Mouse (Mus musculus): Measurements from ENCODE around the gene Acss2.
A peak's percentile ranks its signal among the peaks of the same experiment; 100 is the strongest.

Gene Acss2

GRCm38 (mm10) chr2:155627030-155627738 is 109.4 kb downstream of the Acss2 start:
- DNase-seq (ENCODE audit: extremely low spot score, low read depth, low spot score), result peak; percentile 70

GRCm38 (mm10) chr2:155628112-155628511 is 110.4 kb downstream of the Acss2 start:
- DNase-seq (ENCODE audit: extremely low spot score, low read depth, low spot score), result no peak

GRCm38 (mm10) chr2:155628519-155628918 is 110.8 kb downstream of the Acss2 start:
- no peak for DNase-seq (ENCODE audit: extremely low spot score, low read depth, low spot score)

- DNase-seq (ENCODE audit: extremely low spot score, low read depth, low spot score), result no peak
These were observed 111.5 kb downstream of the Acss2 start for GRCm38 (mm10) chr2:155629231-155629661.

- no peak for DNase-seq (ENCODE audit: extremely low spot score, low read depth, low spot score)
These were observed 112.4 kb downstream of the Acss2 start for GRCm38 (mm10) chr2:155630153-155630552.

- no peak for DNase-seq (ENCODE audit: extremely low spot score, low read depth, low spot score)
These were observed 113.1 kb downstream of the Acss2 start for GRCm38 (mm10) chr2:155630590-155631416.

- no peak for DNase-seq (ENCODE audit: extremely low spot score, low read depth, low spot score)
These were observed 114.6 kb downstream of the Acss2 start for GRCm38 (mm10) chr2:155632138-155632936.

GRCm38 (mm10) chr2:155633121-155633520 is 115.4 kb downstream of the Acss2 start:
- no peak for DNase-seq (ENCODE audit: extremely low spot score, low read depth, low spot score)

GRCm38 (mm10) chr2:155633731-155634130 is 116.0 kb downstream of the Acss2 start:
- DNase-seq (ENCODE audit: extremely low spot score, low read depth, low spot score), result no peak

- DNase-seq (ENCODE audit: extremely low spot score, low read depth, low spot score), result no peak
These were observed 116.8 kb downstream of the Acss2 start for GRCm38 (mm10) chr2:155634562-155634961.
